Mouse (Mus musculus): ENCODE measurements around the gene Glrb.

- no peak for TF ChIP-seq CTCF (IDR thresholded peaks at IDR 0.05; ENCODE audit: insufficient read depth, low read length)
- no peak for TF ChIP-seq POLR2A (IDR thresholded peaks at IDR 0.05; ENCODE audit: borderline replicate concordance, extremely low read depth, low read depth, low read length)
These were observed 101.2 kb downstream of the Glrb start for GRCm38 (mm10) chr3:80812237-80812636.

Data from lung, adult 2 months (tissue).